Mouse (Mus musculus): ENCODE measurements around the gene Lmod3. TPM values are rescaled to one million over a fixed set of nuclear protein-coding genes. Genes with fewer than 3 reads are reported as not detected.

Lmod3 gene
- polyA plus RNA-seq (2015; fragmentation: Nextera tagmentation; extraction: Ambion mirVana), result not detected in 2 replicates

- WGBS, result 30% methylated on average over 9 of the region's 9 CpGs
- Histone ChIP-seq H3K4me2 (no peak within 1 kb of the TSS), H3K9me3 (no peaks in the 10 kb centered on the region), H3K9ac (no peak within 1 kb of the TSS), H3K36me3 (replicated peaks) (no peaks in the 10 kb centered on the region), H3K27ac (no peak within 1 kb of the TSS), H3K27me3 (replicated peaks) (no peaks in the 10 kb centered on the region), H3K4me3 (no peak within 1 kb of the TSS), H3K4me1 (no peaks in the 10 kb centered on the region)
- ATAC-seq (replicated peaks), result no peak
These were observed at the start of gene Lmod3 for GRCm38 (mm10) chr6:97252711-97253221. Lmod3 (minus strand) TSS chr6:97252759.

GRCm38 (mm10) chr6:97302303-97302702 is 49.7 kb upstream of the Lmod3 start:
- ATAC-seq (replicated peaks), result no peak
- Histone ChIP-seq H3K36me3 (replicated peaks) (0 out of 2 replicates have a peak, but pooled peaks cover 4% of the 10 kb centered on the region), H3K4me2 (no peak overlapping the region), H3K9me3 (no peaks in the 10 kb centered on the region), H3K4me1 (no peaks in the 10 kb centered on the region), H3K27ac (no peak overlapping the region), H3K4me3 (no peak overlapping the region), H3K9ac (no peak overlapping the region), H3K27me3 (replicated peaks) (no peaks in the 10 kb centered on the region)
- WGBS, result 80% methylated on average over 7 of the region's 7 CpGs

GRCm38 (mm10) chr6:97300659-97301058 is 48.1 kb upstream of the Lmod3 start:
- H3K36me3 ChIP-seq (replicated peaks), result peaks cover 8% of the 10 kb centered on the region; the same call in 1 of the 2 replicates
- H3K4me3 ChIP-seq, result no peak overlapping the region
- no peaks in the 10 kb centered on the region for H3K9me3 ChIP-seq
- H3K4me1 ChIP-seq, result no peaks in the 10 kb centered on the region
- H3K27me3 ChIP-seq (replicated peaks), result no peaks in the 10 kb centered on the region
- no peak for ATAC-seq (replicated peaks)
- H3K27ac ChIP-seq, result no peak overlapping the region
- 94% methylated on average over 6 of the region's 6 CpGs for WGBS
- H3K4me2 ChIP-seq, result no peak overlapping the region
- H3K9ac ChIP-seq, result no peak overlapping the region

GRCm38 (mm10) chr6:97300180-97300579 is 47.6 kb upstream of the Lmod3 start:
- peaks cover 13% of the 10 kb centered on the region; the same call in 1 of the 2 replicates for H3K36me3 ChIP-seq (replicated peaks)

GRCm38 (mm10) chr6:97297151-97297550 is 44.6 kb upstream of the Lmod3 start:
- no peaks in the 10 kb centered on the region for H3K4me1 ChIP-seq
- no peaks in the 10 kb centered on the region for H3K9me3 ChIP-seq
- no peaks in the 10 kb centered on the region for H3K27me3 ChIP-seq (replicated peaks)
- H3K9ac ChIP-seq, result no peak overlapping the region
- H3K4me3 ChIP-seq, result no peak overlapping the region
- peaks cover 21% of the 10 kb centered on the region; the same call in 1 of the 2 replicates for H3K36me3 ChIP-seq (replicated peaks)
- no peak overlapping the region for H3K4me2 ChIP-seq
- H3K27ac ChIP-seq, result no peak overlapping the region
- 88% methylated on average over 3 of the region's 3 CpGs for WGBS
- no peak for ATAC-seq (replicated peaks)

More at GRCm38 (mm10) chr6:97300180-97300579, 47.6 kb upstream of the Lmod3 start:
- Histone ChIP-seq H3K4me3 (no peak overlapping the region), H3K27ac (no peak overlapping the region), H3K9me3 (no peaks in the 10 kb centered on the region), H3K4me1 (no peaks in the 10 kb centered on the region), H3K4me2 (no peak overlapping the region), H3K9ac (no peak overlapping the region), H3K27me3 (replicated peaks) (no peaks in the 10 kb centered on the region)
- WGBS, result 93% methylated on average over 6 of the region's 6 CpGs
- no peak for ATAC-seq (replicated peaks)

- 96% methylated on average over 21 of the region's 21 CpGs for WGBS
- ATAC-seq (replicated peaks), result no peak
- no peak overlapping the region for H3K27ac ChIP-seq
- H3K9me3 ChIP-seq, result no peaks in the 10 kb centered on the region
- no peak overlapping the region for H3K9ac ChIP-seq
- H3K27me3 ChIP-seq (replicated peaks), result no peaks in the 10 kb centered on the region
- no peak overlapping the region for H3K4me2 ChIP-seq
- no peak overlapping the region for H3K4me3 ChIP-seq
- no peaks in the 10 kb centered on the region for H3K4me1 ChIP-seq
- H3K36me3 ChIP-seq (replicated peaks), result peaks cover 21% of the 10 kb centered on the region; the same call in 1 of the 2 replicates
These were observed 43.4 kb upstream of the Lmod3 start for GRCm38 (mm10) chr6:97295866-97296527.

GRCm38 (mm10) chr6:97295416-97295815 is 42.9 kb upstream of the Lmod3 start:
- ATAC-seq (replicated peaks), result no peak
- Histone ChIP-seq H3K4me2 (no peak overlapping the region), H3K9ac (no peak overlapping the region), H3K4me3 (no peak overlapping the region), H3K4me1 (no peaks in the 10 kb centered on the region), H3K9me3 (no peaks in the 10 kb centered on the region), H3K27ac (no peak overlapping the region), H3K36me3 (replicated peaks) (peaks cover 21% of the 10 kb centered on the region; the same call in 1 of the 2 replicates), H3K27me3 (replicated peaks) (no peaks in the 10 kb centered on the region)
- WGBS, result 92% methylated on average over 9 of the region's 9 CpGs

- Histone ChIP-seq H3K4me3 (no peak overlapping the region), H3K27ac (no peak overlapping the region), H3K4me2 (no peak overlapping the region), H3K27me3 (replicated peaks) (no peaks in the 10 kb centered on the region), H3K36me3 (replicated peaks) (peaks cover 21% of the 10 kb centered on the region; the same call in 1 of the 2 replicates), H3K4me1 (no peaks in the 10 kb centered on the region), H3K9ac (no peak overlapping the region), H3K9me3 (no peaks in the 10 kb centered on the region)
- no peak for ATAC-seq (replicated peaks)
- 95% methylated on average over 12 of the region's 12 CpGs for WGBS
These were observed 41.4 kb upstream of the Lmod3 start for GRCm38 (mm10) chr6:97293667-97294569.

- H3K4me1 ChIP-seq, result no peaks in the 10 kb centered on the region
- no peak overlapping the region for H3K27ac ChIP-seq
- H3K4me2 ChIP-seq, result no peak overlapping the region
- no peaks in the 10 kb centered on the region for H3K9me3 ChIP-seq
- no peak overlapping the region for H3K4me3 ChIP-seq
- no peaks in the 10 kb centered on the region for H3K27me3 ChIP-seq (replicated peaks)
- peaks cover 21% of the 10 kb centered on the region; the same call in 1 of the 2 replicates for H3K36me3 ChIP-seq (replicated peaks)
- H3K9ac ChIP-seq, result no peak overlapping the region
- WGBS, result 88% methylated on average over 5 of the region's 5 CpGs
- no peak for ATAC-seq (replicated peaks)
These were observed 40.3 kb upstream of the Lmod3 start for GRCm38 (mm10) chr6:97292894-97293293.

GRCm38 (mm10) chr6:97292096-97292495 is 39.5 kb upstream of the Lmod3 start:
- H3K9me3 ChIP-seq, result no peaks in the 10 kb centered on the region
- no peak overlapping the region for H3K27ac ChIP-seq
- H3K36me3 ChIP-seq (replicated peaks), result peaks cover 21% of the 10 kb centered on the region; the same call in 1 of the 2 replicates
- H3K4me1 ChIP-seq, result no peaks in the 10 kb centered on the region
- H3K9ac ChIP-seq, result no peak overlapping the region
- no peak for ATAC-seq (replicated peaks)
- H3K4me3 ChIP-seq, result no peak overlapping the region
- no peak overlapping the region for H3K4me2 ChIP-seq
- 95% methylated on average over 3 of the region's 3 CpGs for WGBS
- no peaks in the 10 kb centered on the region for H3K27me3 ChIP-seq (replicated peaks)

GRCm38 (mm10) chr6:97291159-97291908 is 38.8 kb upstream of the Lmod3 start:
- H3K4me3 ChIP-seq, result no peak overlapping the region
- no peaks in the 10 kb centered on the region for H3K4me1 ChIP-seq
- 63% methylated on average over 21 of the region's 21 CpGs for WGBS
- no peak overlapping the region for H3K27ac ChIP-seq
- H3K4me2 ChIP-seq, result no peak overlapping the region
- H3K9ac ChIP-seq, result no peak overlapping the region
- peaks cover 16% of the 10 kb centered on the region; the same call in 1 of the 2 replicates for H3K36me3 ChIP-seq (replicated peaks)
- H3K27me3 ChIP-seq (replicated peaks), result no peaks in the 10 kb centered on the region
- no peaks in the 10 kb centered on the region for H3K9me3 ChIP-seq
- ATAC-seq (replicated peaks), result no peak
